Mouse (Mus musculus): ENCODE measurements around the gene Nav2. TPM values are rescaled to one million over a fixed set of nuclear protein-coding genes. Genes with fewer than 3 reads are reported as not detected.

The Nav2 gene
- total and polyA plus RNA-seq, 3 experiments = under 0.01 TPM; not detected in 2

DNA sequence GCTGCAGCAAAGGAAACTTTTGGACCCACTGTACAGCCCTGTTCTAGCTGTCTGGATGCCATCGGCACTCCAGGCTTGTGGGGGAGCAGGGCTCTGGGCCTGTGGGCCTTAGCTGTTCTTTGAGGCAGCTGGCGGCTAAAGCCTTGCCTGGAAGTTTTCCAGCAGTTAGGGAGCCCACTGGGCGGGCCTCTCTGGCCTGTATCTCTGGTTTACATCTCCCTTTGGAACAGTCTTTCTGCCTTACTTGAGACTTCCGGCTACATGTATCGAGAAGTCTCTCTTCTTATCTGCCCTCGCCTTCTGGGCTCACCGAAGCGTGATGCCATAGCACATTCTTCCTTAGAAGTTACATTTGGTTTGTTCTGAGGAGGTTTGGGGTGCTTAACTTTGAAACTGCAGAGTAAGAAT is 412.6 kb downstream of the Nav2 start:
- no peaks in the 10 kb centered on the region for H3K9me3 ChIP-seq (replicated peaks; ENCODE audit: low read length)
- no peaks in the 10 kb centered on the region for H3K4me1 ChIP-seq (ENCODE audit: control insufficient read depth in 1 of 2, insufficient read depth in 2 of 2)
- H3K4me2 ChIP-seq (ENCODE audit: insufficient read depth, low read depth, poor library complexity, severe bottlenecking) = no peak overlapping the region
- no peaks in the 10 kb centered on the region for H3K79me2 ChIP-seq (replicated peaks; ENCODE audit: control insufficient read depth, extremely low read depth, insufficient read depth, poor library complexity, severe bottlenecking)
- H3K27ac ChIP-seq (ENCODE audit: insufficient read depth, low read depth) = no peak overlapping the region
- in situ Hi-C loops (cut with MboI; ENCODE audit: low pct_ligation_motif_present, low pct_unique_long_range_greater_than_20kb, low sequenced_read_pairs) (no loop called here), dilution Hi-C loops (cut with MboI; ENCODE audit: extremely low pct_ligation_motif_present, extremely low pct_unique_long_range_greater_than_20kb, low sequenced_read_pairs) (no loop called here)
- H3K36me3 ChIP-seq (replicated peaks in 1 of 2; ENCODE audit: control insufficient read depth in 1 of 2, insufficient read depth in 1 of 2, low read length in 1 of 2) = no peaks in the 10 kb centered on the region
- no peak for TF ChIP-seq ELF1 (IDR thresholded peaks at IDR 0.05; ENCODE audit: low read depth, low read length)
- no peak for TF ChIP-seq JUND (conservative IDR thresholded peaks at IDR 0.05; ENCODE audit: low read depth, low read length)
- no peak for TF ChIP-seq SIN3A (IDR thresholded peaks at IDR 0.05; ENCODE audit: low read length)
- no peak for TF ChIP-seq CHD1 (IDR thresholded peaks at IDR 0.05; ENCODE audit: low read depth, low read length)
- TF ChIP-seq MEF2A (IDR thresholded peaks at IDR 0.05; ENCODE audit: borderline replicate concordance, low read depth, low read length) = no peak
- TF ChIP-seq POLR2A (IDR thresholded peaks at IDR 0.05; ENCODE audit: low read depth, low read length) = no peak
- no peak for TF ChIP-seq MAFK (IDR thresholded peaks at IDR 0.05; ENCODE audit: insufficient replicate concordance, low read length)
- no peak for TF ChIP-seq TCF12 (IDR thresholded peaks at IDR 0.05; ENCODE audit: low read depth, low read length)
- TF ChIP-seq TBP (conservative IDR thresholded peaks at IDR 0.05; ENCODE audit: low read depth, low read length) = no peak
- TF ChIP-seq POLR2AphosphoS2 (IDR thresholded peaks at IDR 0.05; ENCODE audit: low read depth, low read length) = no peak
- no peak for TF ChIP-seq MAZ (IDR thresholded peaks at IDR 0.05; ENCODE audit: low read depth, low read length)
- TF ChIP-seq BHLHE40 (IDR thresholded peaks at IDR 0.05; ENCODE audit: low read depth, low read length) = no peak
- TF ChIP-seq NRF1 (IDR thresholded peaks at IDR 0.05; ENCODE audit: low read depth, low read length) = no peak
- no peak for TF ChIP-seq E2F4 (IDR thresholded peaks at IDR 0.05; ENCODE audit: insufficient replicate concordance, low read depth, low read length)
- TF ChIP-seq PAX5 (IDR thresholded peaks at IDR 0.05; ENCODE audit: low read length) = no peak
- TF ChIP-seq MAX (IDR thresholded peaks at IDR 0.05; ENCODE audit: low read length) = no peak
- TF ChIP-seq GABPA (IDR thresholded peaks at IDR 0.05; ENCODE audit: insufficient replicate concordance, low read depth, low read length) = no peak
- TF ChIP-seq ETS1 (conservative IDR thresholded peaks at IDR 0.05; ENCODE audit: low read depth, low read length) = no peak
- TF ChIP-seq KAT2A (IDR thresholded peaks at IDR 0.05; ENCODE audit: insufficient replicate concordance, low read length) = no peak
- TF ChIP-seq ZKSCAN1 (IDR thresholded peaks at IDR 0.05; ENCODE audit: borderline replicate concordance, low read depth, low read length) = no peak
- peaks cover 56% of the 10 kb centered on the region for H3K27me3 ChIP-seq (replicated peaks)
- no peak overlapping the region for H3K4me3 ChIP-seq (replicated peaks in 1 of 3; ENCODE audit: low read depth in 2 of 3, low read length in 2 of 3, poor library complexity in 1 of 3)
- no peak for DNase-seq (ENCODE audit: extremely low read depth)
- H3K9ac ChIP-seq (ENCODE audit: insufficient read depth, low read depth) = no peak overlapping the region

GRCm38 (mm10) chr7:49322179-49322578 is 413.7 kb downstream of the Nav2 start:
- no peaks in the 10 kb centered on the region for H3K79me2 ChIP-seq (replicated peaks; ENCODE audit: control insufficient read depth, extremely low read depth, insufficient read depth, poor library complexity, severe bottlenecking)
- no peak overlapping the region for H3K4me3 ChIP-seq (replicated peaks in 1 of 3; ENCODE audit: low read depth in 2 of 3, low read length in 2 of 3, poor library complexity in 1 of 3)
- H3K4me2 ChIP-seq (ENCODE audit: insufficient read depth, low read depth, poor library complexity, severe bottlenecking) = no peak overlapping the region
- H3K36me3 ChIP-seq (replicated peaks in 1 of 2; ENCODE audit: control insufficient read depth in 1 of 2, insufficient read depth in 1 of 2, low read length in 1 of 2) = no peaks in the 10 kb centered on the region
- H3K27ac ChIP-seq (ENCODE audit: insufficient read depth, low read depth) = no peak overlapping the region
- in situ Hi-C loops (cut with MboI; ENCODE audit: low pct_ligation_motif_present, low pct_unique_long_range_greater_than_20kb, low sequenced_read_pairs) (no loop called here), dilution Hi-C loops (cut with MboI; ENCODE audit: extremely low pct_ligation_motif_present, extremely low pct_unique_long_range_greater_than_20kb, low sequenced_read_pairs) (no loop called here)
- no peaks in the 10 kb centered on the region for H3K4me1 ChIP-seq (ENCODE audit: control insufficient read depth in 1 of 2, insufficient read depth in 2 of 2)
- H3K9ac ChIP-seq (ENCODE audit: insufficient read depth, low read depth) = no peak overlapping the region
- H3K9me3 ChIP-seq (replicated peaks; ENCODE audit: low read length) = no peaks in the 10 kb centered on the region
- DNase-seq (ENCODE audit: extremely low read depth) = no peak
- TF ChIP-seq ELF1 (IDR thresholded peaks at IDR 0.05; ENCODE audit: low read depth, low read length) (no peak), ETS1 (conservative IDR thresholded peaks at IDR 0.05; ENCODE audit: low read depth, low read length) (no peak), USF2 (conservative IDR thresholded peaks at IDR 0.05; ENCODE audit: low read depth, low read length) (no peak), NELFE (IDR thresholded peaks at IDR 0.05; ENCODE audit: low read depth, low read length) (no peak), IRF4 (IDR thresholded peaks at IDR 0.05; ENCODE audit: low read depth, low read length) (no peak), ZMIZ1 (IDR thresholded peaks at IDR 0.05; ENCODE audit: low read depth, low read length) (no peak), GABPA (IDR thresholded peaks at IDR 0.05; ENCODE audit: insufficient replicate concordance, low read depth, low read length) (no peak), POLR2AphosphoS2 (IDR thresholded peaks at IDR 0.05; ENCODE audit: low read depth, low read length) (no peak), RAD21 (IDR thresholded peaks at IDR 0.05; ENCODE audit: low read depth, low read length) (no peak), TBP (conservative IDR thresholded peaks at IDR 0.05; ENCODE audit: low read depth, low read length) (no peak), TCF12 (IDR thresholded peaks at IDR 0.05; ENCODE audit: low read depth, low read length) (no peak), CTCF (conservative IDR thresholded peaks at IDR 0.05 in 1 of 2, IDR thresholded peaks at IDR 0.05 in 1 of 2; ENCODE audit: low read depth in 2 of 2, low read length in 2 of 2) (no peak), MAFK (IDR thresholded peaks at IDR 0.05; ENCODE audit: insufficient replicate concordance, low read length) (no peak), JUND (conservative IDR thresholded peaks at IDR 0.05; ENCODE audit: low read depth, low read length) (no peak), MAX (IDR thresholded peaks at IDR 0.05; ENCODE audit: low read length) (no peak), POLR2A (IDR thresholded peaks at IDR 0.05; ENCODE audit: low read depth, low read length) (no peak)
- H3K27me3 ChIP-seq (replicated peaks) = peaks cover 55% of the 10 kb centered on the region
